Mouse (Mus musculus) spleen, postnatal 10 days (tissue): ENCODE measurements around the gene Zc3h4.

Experiments
- DNase-seq, 2 experiments: peaks; one replicate each; pipeline ENCODE4 v3.0.0; 2021 to 2022; ENCODE audit warnings: low spot score in 2 of 2

Gene Zc3h4

DNA sequence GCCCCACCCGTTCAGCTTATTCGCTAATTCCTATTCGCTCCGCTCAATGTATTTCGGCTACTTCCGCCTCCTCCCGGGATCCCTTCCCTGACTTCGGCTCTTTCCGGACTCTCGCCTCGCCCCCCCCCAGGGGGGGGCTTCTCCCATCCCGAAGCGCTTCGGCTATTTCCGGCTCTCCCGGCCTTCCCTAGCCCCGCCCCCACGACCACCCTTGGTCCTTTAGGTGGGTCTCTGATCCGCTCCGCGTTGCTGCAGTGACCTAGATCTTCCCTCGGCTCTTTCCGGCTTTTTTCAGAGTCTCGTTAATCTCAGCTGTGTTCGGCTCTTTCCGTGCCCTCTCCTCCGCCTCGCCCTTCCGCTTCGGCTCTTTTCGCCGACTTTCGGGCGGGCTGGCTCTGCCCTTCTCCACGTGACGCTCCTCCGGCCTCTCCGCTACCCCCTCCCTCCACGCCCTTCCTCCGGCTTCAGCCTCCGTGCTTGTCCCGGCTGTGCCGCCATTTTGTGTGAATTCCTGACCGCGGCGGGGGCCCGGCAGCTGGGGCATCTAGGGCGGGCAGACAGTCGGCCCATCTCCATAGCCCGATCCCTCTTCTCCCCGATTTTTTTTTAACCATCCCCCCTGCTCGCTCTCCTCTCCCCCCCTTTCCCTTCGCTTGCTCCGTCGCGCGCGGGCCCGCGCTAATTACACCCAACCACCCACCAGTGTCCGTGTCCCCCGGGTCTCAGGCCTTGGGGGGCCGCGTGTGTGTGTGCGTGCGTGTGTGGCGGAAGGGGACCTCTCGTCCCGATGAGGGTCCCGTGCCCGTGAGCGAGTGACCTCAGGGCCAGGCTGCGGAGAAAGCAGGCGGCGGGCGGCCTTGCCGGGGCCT, 656 bp upstream of the Zc3h4 start:
- DNase-seq, result peak; percentile 90 to 98

DNA sequence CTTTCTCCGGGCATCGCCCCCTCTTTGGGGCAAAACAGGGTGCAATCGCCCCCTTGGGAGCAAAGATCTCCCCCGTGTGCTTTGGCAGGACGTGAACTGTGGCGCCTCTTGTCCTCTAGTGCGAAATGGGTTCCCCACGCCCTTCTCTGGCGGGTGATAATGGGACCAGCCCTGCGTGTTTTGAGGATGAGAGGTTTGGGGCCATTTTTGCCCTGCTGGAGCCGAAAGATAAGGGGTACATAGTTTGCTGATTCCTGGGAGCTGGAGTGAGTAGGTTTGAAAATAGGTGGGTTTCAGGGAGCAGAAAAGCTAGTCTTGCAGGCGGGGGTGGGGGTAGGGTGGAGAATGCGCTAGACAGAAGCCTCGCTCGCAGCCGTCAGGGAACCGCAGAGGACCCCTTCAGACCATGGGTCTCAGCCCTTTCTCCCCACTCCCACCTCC, 1.3 kb downstream of the Zc3h4 start:
- DNase-seq, result peak; percentile 83 to 85

DNA sequence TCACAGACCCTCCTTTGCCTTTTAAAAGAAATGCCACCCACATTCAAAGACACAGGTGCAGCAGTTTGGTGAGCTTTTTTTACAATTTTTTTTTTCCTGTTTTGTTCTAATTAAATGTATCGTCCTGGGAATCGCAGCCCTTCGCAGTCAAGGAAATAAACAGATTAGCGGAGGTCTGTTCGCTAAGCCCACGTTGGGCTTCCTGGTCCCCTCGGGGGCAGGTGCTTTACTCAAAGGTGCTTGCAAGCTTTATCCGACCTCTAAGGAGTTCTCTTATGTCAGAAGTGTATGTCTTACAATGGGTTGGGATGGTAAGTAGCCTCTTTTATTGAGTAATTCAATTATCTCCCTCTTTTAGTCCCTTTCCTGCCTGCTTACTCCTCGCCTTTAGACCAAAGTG, 1.7 kb downstream of the Zc3h4 start:
- peak in 1 of 2 experiments; percentile 41 for DNase-seq

DNA sequence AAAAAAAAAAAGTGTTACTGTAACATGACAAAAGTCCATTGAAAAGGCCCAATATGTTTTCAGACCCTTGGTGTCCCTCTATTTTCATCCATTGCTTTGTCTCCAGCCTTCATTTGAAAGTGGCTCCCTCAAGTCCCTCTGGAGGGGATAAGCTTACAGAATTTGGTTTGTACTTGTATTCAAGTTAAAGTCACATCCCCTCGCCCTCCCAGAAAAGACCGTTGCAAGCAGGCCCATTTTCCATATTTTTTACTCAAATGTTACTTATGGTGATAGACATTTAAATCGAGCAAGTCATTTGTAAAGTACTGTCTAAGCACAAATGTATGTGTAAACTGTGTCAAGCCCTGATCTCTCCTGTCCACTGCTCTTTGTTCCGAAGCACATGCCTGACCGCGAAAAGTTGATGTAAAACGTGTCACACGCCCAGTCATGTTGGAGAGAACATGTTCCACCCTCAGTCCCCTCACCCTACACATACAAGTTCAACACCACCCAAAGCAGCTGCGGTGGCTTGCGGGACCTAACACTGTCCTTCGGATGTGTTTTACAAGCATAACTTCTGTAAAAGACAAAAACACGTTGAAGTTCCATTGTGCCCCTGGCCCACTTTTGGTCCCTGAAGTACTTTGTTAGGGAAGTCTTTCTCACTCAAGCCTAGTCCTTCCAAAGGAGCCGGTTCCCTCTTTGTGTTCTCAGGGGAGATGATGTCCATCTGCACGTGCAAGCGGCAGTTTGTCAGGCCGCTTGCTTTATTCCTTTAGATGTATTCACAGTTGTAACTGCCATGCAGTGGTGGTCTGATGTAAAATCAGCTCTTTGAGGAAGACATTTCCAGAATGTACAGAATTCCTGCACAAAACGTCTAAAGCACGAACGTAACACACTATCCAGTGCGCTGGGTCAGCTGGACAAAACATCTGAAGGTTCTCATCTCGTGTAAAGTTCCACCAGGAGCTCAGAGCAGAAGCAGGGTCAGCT, 2.5 kb downstream of the Zc3h4 start:
- DNase-seq, result peak; percentile 67 to 73

DNA sequence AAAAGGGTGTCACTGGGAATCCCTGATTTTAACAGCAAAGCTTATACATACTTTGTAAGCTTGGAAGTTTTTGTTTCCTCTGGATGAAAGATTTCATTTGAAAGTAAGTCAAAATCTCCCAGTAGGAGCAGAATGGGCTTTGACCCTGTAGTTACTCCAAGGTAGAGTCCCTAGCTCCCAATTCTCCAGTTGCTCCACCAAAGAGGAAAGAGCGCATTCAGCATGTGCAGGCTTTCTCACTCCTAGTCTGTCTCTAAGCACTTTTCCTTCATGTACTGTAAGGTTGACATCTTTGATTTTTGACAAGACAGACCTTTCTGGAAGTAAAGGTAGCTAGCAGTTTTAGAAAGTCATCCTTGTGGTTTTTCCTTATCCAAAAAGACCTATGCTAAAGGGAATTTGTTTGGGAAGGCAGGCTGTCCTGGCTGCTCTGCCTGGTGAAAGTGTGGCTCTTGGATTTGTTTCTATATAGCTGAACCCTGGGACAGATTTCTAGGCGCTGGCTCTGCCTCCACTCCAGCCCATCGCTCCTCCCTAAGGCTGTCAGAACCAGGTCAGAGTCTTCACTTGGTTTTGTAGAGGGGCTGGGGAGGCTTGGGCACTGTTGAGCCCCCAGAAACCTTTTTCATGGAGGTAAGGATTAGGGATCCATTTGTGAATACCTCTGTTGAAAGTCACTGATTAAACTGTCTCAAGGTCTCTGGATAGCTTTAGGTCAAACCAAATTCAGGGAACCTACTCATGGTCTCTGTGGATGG, 3.8 kb downstream of the Zc3h4 start:
- peak; percentile 41 to 52 for DNase-seq

DNA sequence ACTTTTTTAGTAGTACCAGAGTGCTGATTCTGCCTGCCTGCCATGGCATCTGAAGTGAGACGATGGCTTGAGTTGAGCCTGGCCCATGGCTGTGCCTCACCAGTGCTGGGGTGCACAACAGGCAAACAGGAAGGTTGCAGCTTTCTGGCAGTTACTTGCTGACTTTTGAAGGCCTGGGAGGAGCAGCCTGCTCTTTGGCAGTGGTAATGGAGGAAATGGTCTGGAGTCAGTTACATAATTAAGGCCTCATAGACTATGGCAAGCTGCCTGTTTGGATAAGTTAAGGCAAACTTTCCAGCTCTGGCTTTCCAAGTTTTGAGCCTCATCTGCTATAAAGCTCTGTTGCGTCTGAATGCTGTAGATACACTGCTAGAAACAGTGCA, 4.4 kb downstream of the Zc3h4 start:
- peak; percentile 56 to 66 for DNase-seq

DNA sequence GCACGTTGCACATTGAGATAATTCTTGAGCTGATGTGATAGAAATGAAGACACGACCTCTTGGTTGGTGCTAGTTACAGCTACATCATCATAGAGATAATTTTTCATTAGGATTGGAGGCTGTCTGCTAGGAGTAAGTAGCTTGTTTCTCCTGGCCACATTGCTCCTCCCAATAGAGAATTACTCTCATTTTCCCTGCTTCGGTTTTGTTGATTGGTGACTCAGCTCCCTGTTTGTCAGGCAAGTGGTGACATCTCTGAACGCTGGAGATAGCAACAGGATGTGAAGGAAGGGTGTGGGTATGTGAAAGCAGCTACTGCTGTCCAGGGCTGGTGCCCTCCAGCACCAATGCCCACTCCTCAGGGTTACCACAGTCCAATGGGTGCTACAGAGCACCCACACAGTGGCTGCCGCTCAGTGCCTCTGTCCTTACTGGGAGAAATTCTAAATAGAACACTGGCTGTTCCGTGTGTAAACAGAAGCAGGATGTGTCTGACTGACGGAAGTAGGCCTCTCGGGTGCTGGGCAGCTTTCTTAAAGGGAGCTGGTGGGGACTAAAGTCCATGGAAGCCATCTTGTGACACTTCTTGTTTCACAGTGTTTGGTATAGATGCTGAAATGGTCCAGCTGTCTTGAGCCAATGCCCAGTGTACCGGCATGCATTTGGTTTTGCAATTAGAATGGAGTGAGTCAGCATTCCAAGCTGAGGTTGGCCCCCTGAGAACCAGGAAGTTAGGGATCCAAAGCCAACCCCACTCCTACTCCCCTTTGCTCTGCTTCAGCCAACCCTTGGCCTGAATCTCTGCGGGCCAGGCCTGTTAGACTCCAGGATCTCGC, 5.0 kb downstream of the Zc3h4 start:
- DNase-seq, result peak; percentile 63 to 75

DNA sequence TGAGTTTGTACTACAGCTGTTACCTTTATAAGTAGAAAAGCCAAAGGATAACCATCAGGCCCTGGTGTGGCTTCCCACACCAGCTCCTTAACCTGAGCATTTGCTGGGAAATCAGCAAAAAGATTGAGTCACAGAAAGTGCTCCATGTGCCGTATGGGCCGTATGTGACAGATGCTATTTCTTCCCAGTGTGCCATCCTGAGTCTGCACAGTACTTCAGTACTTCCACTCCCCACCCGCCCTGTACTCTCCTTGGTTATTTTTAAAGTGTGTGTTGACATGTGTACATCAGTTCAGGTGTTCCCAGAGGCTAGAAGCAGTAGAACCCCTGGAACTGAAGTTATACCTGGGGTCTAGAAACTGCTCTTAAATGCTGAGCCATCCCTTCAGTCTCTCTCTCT, 6.3 kb downstream of the Zc3h4 start:
- DNase-seq, result no peak

DNA sequence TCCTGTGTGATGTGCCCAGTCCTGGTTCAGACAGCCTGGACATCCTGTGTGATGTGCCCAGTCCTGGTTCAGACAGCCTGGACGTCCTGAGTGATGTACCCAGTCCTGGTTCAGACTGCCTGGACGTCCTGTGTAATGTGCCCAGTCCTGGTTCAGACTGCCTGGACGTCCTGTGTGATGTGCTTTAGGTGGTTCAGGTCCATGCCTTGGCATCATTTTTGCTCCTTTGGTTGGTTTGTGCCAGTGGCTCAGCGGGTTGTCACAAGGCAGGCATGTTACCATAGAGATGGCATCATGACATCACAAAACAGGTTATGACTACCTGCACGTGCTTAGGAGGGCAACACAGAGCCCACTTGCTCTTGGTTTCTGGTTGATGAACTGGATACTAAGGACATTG, 10.4 kb downstream of the Zc3h4 start:
- no peak for DNase-seq

DNA sequence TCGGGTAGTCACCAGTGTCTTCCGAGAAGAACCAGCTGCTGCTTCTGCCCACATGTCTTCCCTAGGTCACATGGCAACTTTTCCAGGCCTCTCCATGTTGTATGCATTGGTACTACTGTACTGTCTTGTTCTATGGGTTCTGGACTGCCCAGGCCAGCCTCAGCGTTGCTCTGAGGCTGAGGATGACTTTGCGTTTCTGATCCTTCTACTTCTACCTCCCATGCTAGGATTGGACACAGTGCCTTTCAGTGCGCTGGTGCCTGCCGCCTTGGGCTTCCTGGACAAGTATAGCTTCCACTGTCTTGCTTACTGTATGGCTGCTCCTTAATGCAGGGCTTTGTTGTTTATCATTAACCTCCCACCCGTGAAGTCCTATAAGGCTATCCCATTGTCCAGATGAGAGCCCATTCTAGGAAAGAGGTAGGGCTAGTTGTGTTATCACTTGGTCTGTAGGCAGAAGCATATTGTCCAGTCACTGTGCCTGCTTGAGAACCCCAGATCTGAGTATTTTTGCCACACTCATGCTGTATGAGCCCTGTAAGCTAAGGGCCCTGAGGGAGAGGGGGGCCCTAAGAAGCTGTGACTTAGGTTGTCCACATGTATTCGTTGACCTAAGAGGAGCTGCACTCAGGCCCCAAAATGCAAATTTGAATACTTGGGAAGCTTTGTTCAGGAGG, 11.6 kb downstream of the Zc3h4 start:
- DNase-seq, result no peak

DNA sequence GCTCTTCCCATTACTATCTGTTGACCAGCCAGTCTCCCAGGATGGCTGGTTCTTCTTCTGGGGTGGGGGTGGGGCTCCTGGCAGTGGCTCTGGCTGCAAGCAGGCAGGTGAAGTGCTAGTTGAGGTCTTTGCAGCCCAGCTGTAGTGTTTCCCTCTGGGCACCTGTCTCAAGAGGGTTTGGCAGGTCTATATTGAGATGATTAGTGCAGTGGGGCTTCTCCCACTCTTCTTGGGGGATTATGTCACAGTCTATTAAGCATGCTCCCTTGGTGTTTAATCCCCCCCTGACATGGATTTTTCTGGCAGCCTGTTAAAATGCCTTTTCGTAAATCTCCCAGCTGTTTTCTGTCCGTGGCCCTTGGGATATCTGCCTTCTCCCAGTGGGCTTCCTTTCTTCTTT, 12.2 kb downstream of the Zc3h4 start:
- DNase-seq, result no peak

DNA sequence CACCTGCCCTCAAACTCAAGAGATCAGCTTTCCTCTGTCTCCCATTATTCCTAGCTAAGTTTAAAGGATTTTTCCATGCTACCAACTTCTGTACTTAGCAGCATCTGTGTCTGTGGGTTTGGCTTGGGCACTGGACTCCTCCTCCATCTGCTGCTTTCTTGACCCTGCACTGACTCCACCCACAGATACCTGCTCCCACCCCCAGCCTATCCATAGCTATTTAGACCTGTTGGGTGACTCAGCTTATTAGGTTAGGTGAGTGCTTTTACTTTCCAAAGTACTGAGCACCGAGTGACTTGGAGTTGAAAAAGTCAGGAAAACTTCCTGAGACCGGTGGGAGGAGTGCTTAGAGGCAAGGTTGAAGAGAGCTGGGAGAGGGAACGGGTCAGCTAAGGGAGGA, 14.7 kb downstream of the Zc3h4 start:
- no peak for DNase-seq

DNA sequence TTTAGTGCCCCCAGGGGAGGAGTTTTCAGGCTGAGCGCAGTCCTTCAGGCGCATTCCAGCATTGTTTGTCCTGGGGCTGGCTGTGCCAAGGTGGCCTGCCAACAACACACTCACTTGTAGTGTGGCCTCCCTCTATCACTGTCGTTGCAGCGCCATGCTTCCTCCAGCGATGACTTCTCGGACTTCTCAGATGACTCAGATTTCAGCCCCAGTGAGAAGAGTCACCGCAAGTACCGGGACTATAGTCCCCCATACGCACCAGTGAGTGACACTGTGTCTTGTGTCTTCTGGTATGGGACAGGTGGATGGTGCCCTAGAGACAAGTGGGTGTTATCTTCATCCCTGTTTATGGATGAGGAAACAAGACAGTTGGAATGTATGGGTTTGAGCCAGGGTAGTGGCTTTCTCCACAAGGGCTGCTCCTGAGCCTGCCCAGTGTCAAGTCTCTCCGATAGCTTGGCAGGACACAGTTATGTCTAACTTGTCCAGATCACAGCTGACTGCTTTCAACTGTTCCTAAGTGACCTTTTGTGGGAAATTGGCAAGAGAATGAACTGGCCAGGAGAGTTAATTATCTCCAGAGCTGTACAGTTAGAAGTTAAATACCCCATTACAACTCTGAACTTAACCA, 16.5 kb downstream of the Zc3h4 start:
- no peak for DNase-seq

DNA sequence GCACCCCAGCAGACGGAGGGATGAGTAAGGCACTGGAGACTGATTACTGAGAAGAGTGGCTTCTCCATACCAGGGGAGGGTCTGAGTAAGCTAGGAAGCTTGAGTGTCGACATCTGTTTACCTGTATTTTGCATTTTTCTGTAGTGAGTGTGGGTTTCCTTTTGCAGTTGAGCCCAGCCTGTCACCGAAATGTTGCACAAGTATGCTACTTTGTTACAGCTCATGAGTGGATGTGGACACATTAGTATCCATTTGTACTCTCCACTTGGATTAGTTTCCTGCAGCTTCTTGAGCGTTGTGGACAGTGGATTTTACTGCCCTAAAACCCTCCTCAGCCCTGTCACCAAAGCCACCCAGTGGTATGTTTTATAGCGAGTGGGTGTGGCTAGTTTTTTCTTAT, 18.0 kb downstream of the Zc3h4 start:
- DNase-seq, result no peak

DNA sequence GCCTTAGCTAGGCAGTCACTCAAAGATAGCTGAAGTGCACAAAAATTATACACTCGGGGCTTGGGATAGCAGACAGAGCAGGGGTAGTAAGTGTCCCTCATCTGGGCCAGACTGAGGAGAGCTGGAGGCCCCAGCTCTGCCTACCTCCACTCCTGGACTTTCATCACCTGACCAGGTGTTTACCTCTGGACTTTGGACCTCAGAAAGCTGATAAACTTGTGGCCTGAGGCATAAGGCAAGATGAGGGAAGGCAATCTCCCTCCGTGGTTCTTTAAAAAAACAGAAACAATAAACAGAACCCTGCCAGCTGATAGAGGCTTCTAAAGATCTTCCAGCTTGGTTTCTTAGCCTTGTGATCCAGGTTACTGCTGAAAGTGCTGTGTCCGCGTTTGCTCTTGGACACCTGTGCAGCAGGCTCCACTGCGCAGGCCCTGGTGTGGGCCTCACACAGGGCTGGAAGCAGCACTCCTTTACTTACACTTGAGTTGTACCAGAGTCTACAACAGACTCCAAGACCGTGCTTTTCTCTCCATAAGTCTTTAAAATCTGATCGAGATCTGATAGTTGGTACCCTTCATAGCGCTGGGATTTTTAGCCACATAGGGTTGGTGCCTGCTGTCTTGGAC, 19.9 kb downstream of the Zc3h4 start:
- no peak for DNase-seq

DNA sequence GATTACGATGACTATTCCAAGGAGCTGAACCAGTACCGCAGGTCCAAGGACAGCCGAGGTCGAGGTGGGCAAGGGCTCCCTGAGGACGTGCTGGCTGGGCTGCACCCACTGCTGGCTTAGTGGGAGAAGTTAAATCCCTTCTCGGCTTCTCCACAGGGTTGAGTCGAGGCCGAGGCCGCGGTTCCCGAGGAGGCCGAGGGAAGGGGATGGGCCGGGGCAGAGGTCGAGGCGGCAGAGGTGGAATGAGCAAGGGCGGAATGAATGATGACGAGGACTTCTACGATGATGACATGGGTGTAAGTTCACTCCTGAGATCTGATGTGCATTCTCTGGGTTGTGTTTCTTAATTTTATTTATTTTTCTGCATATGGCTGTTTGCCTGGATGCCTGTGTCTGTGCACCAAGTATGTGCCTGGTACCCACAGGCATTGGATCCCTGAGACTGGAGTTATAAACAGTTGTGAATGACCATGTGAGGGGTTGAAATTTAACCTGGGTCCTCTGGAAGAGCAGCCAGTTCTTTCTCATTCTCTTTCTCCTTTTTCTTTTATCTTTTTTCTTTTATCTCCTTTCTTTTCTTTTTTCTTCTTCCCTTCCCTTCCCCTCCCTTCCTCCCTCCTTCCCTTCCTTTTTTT, 21.6 kb downstream of the Zc3h4 start:
- no peak for DNase-seq

DNA sequence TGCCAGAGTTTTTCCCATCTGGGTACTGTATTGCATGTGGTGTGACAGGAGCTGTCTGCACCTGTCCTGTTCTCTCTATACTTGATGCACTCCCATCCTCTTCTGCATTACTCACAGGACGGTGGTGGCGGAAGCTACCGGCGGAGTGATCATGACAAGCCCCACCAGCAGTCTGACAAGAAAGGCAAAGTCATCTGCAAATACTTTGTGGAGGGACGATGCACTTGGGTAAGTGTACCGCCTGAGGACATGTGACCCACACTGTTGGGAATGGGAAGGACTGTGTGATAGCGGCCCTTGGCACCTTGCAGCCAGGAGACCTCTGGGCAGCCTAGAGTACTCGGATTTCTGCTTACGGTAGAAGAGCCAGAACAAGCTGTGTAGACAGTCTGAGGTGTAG, 23.0 kb downstream of the Zc3h4 start:
- no peak for DNase-seq

DNA sequence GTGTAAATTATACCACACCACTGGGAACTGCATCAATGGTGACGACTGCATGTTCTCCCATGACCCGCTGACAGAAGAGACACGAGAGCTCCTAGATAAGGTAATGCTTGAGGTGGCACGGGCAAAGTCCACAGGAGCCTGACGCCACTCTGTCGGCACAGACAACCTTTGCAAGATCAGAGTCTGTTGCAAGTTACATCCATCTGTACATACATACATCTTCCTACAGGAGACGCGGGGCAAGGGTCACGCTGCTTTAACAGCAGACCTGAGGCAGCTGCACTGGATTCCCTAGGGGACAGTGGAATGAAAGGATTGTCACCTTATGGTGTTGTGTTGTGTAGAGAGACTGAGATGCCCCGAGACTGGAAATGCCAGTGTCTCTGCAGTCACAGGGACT, 25.0 kb downstream of the Zc3h4 start:
- DNase-seq, result no peak

DNA sequence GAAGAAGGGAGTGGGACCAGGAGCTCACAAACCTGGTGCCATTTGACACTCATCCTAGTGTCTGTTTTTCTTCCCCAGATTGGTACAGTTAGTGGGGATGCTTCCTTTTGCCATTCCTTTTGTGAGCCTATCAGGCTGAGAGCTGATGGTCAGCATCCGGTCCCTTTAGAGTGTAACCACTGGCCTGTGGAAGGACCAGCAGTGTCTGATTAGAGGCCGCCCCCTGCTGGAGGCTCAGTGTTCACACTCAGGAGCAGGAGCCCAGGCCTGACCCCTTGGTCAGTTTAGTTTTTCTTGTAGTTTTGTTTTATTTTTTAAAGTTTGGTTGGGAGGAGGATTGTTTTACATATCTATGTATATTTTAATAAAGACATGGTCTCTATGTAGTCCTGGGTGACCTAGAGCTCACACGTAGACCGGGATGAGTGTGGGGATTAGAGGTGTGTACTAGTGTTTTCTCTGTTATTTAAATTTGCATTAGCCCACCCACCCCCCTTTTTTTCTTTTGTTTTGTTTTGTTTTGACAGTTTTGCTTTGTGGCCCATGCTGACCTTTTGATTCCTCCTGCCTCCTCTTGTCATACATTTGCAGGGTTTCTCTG, 25.5 kb downstream of the Zc3h4 start:
- DNase-seq, result peak; percentile 74 to 89
